Mouse (Mus musculus) stomach, postnatal 0 days (tissue): ENCODE measurements around the gene Naa40. TPM values are rescaled to one million over a fixed set of nuclear protein-coding genes. Genes with fewer than 3 reads are reported as not detected.

Experiments
- ATAC-seq: fragments of 200-750 bp; cut with Nextera tagmentation; 2 replicates; pipeline ENCODE4 v1.8.0; 2017; ENCODE audit not compliant: low FRiP score, low TSS enrichment
- DNase-seq: peaks from one replicate; pipeline ENCODE4 v3.0.0-alpha.2; 2016; ENCODE audit warnings: low spot score
- H3K27ac ChIP-seq: fragments of 300-500 bp; sonication (generic); replicated peaks from 2 replicates; pipeline ENCODE4 v1.5.1; 2014; ENCODE audit warnings: mild to moderate bottlenecking, control low read depth
- H3K27me3 ChIP-seq: fragments of 300-500 bp; sonication (generic); 2 replicates; pipeline ENCODE4 v1.6.1; 2014; ENCODE audit warnings: low read length; ENCODE audit not compliant: control insufficient read depth, insufficient read depth
- H3K36me3 ChIP-seq: fragments of 300-500 bp; sonication (generic); 2 replicates; pipeline ENCODE4 v1.6.1; 2014; ENCODE audit warnings: low read length, mixed read lengths; ENCODE audit not compliant: control insufficient read depth, insufficient read depth
- H3K4me1 ChIP-seq: fragments of 300-500 bp; sonication (generic); replicated peaks from 2 replicates; pipeline ENCODE4 v1.6.1; 2014; ENCODE audit warnings: antibody characterized with exemption; ENCODE audit not compliant: control insufficient read depth, insufficient read depth
- H3K4me2 ChIP-seq: fragments of 300-500 bp; sonication (generic); replicated peaks from 2 replicates; pipeline ENCODE4 v1.6.1; 2014; ENCODE audit warnings: low read depth, mild to moderate bottlenecking, control low read depth, moderate library complexity
- H3K4me3 ChIP-seq: fragments of 300-500 bp; sonication (generic); 2 replicates; pipeline ENCODE4 v1.5.1; 2014; ENCODE audit warnings: low read depth, low read length, control low read depth
- H3K9ac ChIP-seq: fragments of 300-500 bp; sonication (generic); 2 replicates; pipeline ENCODE4 v1.6.1; 2014; ENCODE audit warnings: mild to moderate bottlenecking, low read length, control low read depth, mixed read lengths
- H3K9me3 ChIP-seq: fragments of 300-500 bp; sonication (generic); 2 replicates; pipeline ENCODE4 v1.6.1; 2016; ENCODE audit warnings: low read length; ENCODE audit not compliant: control insufficient read depth
- CTCF ChIP-seq: IDR thresholded peaks from 2 replicates; pipeline ENCODE4 v1.5.1; 2016; ENCODE audit warnings: antibody characterized with exemption, low read depth, mild to moderate bottlenecking, moderate library complexity
- EP300 ChIP-seq: optimal IDR thresholded peaks from 2 replicates; pipeline ENCODE3; 2016; ENCODE audit warnings: antibody characterized with exemption
- WGBS: fragments of 180-500 bp; shearing (Covaris S2); extraction: QIAGEN DNeasy Blood & Tissue Kit; methylation state at CpG from one replicate; pipeline ENCODE4 v1.1.7; 2014; 5-methylcytosine and 5-hydroxymethylcytosine counted together
- polyA plus RNA-seq: library from polyadenylated mRNA; unstranded; fragments of >200 nt; fragmentation: Nextera tagmentation; extraction: Ambion mirVana; gene quantifications from 2 replicates; pipeline ENCODE4 v1.2.1, GENCODE M21; 2015

The Naa40 gene
- polyA plus RNA-seq, 1 experiment from 2014 or later = 20.1 TPM

GRCm38 (mm10) chr19:7262592-7262991, 21.6 kb upstream of the Naa40 start:
- DNase-seq = no peak
- 88% methylated on average over 1 of the region's 1 CpGs for WGBS
- no peaks in the 10 kb centered on the region for H3K36me3 ChIP-seq
- no peak overlapping the region for H3K4me3 ChIP-seq
- no peaks in the 10 kb centered on the region for H3K27me3 ChIP-seq
- H3K4me1 ChIP-seq = peaks cover 17% of the 10 kb centered on the region
- no peak for ATAC-seq
- no peak for TF ChIP-seq EP300
- no peaks in the 10 kb centered on the region for H3K9me3 ChIP-seq
- no peak overlapping the region for H3K27ac ChIP-seq
- no peak overlapping the region for H3K9ac ChIP-seq
- no peak overlapping the region for H3K4me2 ChIP-seq

- DNase-seq = no peak
- no peaks in the 10 kb centered on the region for H3K9me3 ChIP-seq
These were observed 21.0 kb upstream of the Naa40 start for GRCm38 (mm10) chr19:7261964-7262363.

GRCm38 (mm10) chr19:7261476-7261875, 20.5 kb upstream of the Naa40 start:
- Histone ChIP-seq H3K4me1 (peaks cover 9% of the 10 kb centered on the region; the same call in 1 of the 2 replicates), H3K9ac (no peak overlapping the region), H3K36me3 (no peaks in the 10 kb centered on the region), H3K4me2 (no peak overlapping the region), H3K27ac (no peak overlapping the region), H3K27me3 (no peaks in the 10 kb centered on the region), H3K9me3 (no peaks in the 10 kb centered on the region), H3K4me3 (no peak overlapping the region)
- no peak for TF ChIP-seq CTCF
- TF ChIP-seq EP300 = no peak
- ATAC-seq = no peak
- WGBS = 92% methylated on average over 1 of the region's 1 CpGs
- DNase-seq = no peak

More at GRCm38 (mm10) chr19:7261964-7262363, 21.0 kb upstream of the Naa40 start:
- H3K4me2 ChIP-seq = no peak overlapping the region
- no peak overlapping the region for H3K9ac ChIP-seq
- peaks cover 12% of the 10 kb centered on the region for H3K4me1 ChIP-seq
- H3K27me3 ChIP-seq = no peaks in the 10 kb centered on the region
- TF ChIP-seq EP300 (no peak), CTCF (no peak)
- WGBS = 94% methylated on average over 3 of the region's 3 CpGs
- no peak for ATAC-seq
- no peak overlapping the region for H3K27ac ChIP-seq
- no peaks in the 10 kb centered on the region for H3K36me3 ChIP-seq
- no peak overlapping the region for H3K4me3 ChIP-seq

DNA sequence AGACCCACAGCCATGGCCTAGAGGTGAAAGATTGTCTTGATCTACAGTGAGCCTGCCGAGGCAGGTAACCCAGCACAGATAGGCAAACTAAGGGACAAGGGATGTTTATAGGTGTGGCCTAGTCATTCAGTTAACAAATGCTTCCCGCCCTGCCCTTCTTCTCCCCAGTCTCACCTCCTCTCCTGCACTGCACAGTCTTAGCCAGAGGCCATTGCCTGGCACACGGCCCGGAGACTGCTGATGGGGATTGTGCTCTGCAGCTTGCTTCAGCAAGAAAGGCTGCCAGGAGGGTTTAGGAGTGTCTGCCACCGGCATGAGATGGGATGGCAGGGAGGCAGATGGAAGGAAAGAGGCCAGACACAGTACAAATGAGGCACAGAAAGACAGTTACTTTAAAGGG, 16.9 kb upstream of the Naa40 start:
- no peak overlapping the region for H3K27ac ChIP-seq
- 68% methylated on average over 5 of the region's 5 CpGs for WGBS
- ATAC-seq (0 out of 2 replicates have a peak, but pooled peaks have one; percentile 43), DNase-seq (no peak)
- TF ChIP-seq EP300 (no peak), CTCF (no peak)
- H3K9ac ChIP-seq = no peak overlapping the region
- no peak overlapping the region for H3K4me3 ChIP-seq
- no peaks in the 10 kb centered on the region for H3K4me1 ChIP-seq
- no peaks in the 10 kb centered on the region for H3K36me3 ChIP-seq
- no peaks in the 10 kb centered on the region for H3K9me3 ChIP-seq
- no peaks in the 10 kb centered on the region for H3K27me3 ChIP-seq
- no peak overlapping the region for H3K4me2 ChIP-seq

GRCm38 (mm10) chr19:7246021-7246420, 5.0 kb upstream of the Naa40 start:
- H3K27me3 ChIP-seq = no peaks in the 10 kb centered on the region
- H3K9me3 ChIP-seq = no peaks in the 10 kb centered on the region
- H3K36me3 ChIP-seq = no peaks in the 10 kb centered on the region
- peak; percentile 69 for DNase-seq
- H3K4me1 ChIP-seq = no peaks in the 10 kb centered on the region
- ATAC-seq = peak; percentile 87
- no peak overlapping the region for H3K9ac ChIP-seq
- H3K27ac ChIP-seq = no peak overlapping the region
- TF ChIP-seq CTCF = no peak
- no peak for TF ChIP-seq EP300
- 62% methylated on average over 3 of the region's 3 CpGs for WGBS
- no peak overlapping the region for H3K4me2 ChIP-seq
- H3K4me3 ChIP-seq = no peak overlapping the region

DNA sequence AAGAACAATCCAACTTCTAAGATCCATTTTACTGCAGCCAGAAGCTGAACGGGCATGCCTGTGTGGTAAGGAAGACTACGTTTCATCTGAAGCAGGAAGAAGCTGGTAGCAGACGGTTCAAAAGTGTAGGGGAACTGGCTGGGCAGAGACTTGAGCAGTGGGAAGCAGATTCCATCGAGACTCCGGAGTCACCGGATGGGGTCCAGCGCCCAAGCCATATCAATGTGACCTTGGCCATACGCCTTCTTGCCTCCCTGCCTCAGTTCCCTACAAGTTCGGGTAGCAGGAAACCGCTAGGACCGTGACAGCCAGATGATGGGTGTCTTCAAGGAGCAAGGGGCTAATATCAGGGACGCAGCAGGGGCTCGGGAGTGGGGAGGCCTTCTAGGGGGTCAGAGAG, 692 bp downstream of the Naa40 start:
- Histone ChIP-seq H3K9me3 (no peaks in the 10 kb centered on the region), H3K27me3 (no peaks in the 10 kb centered on the region), H3K4me1 (peaks cover 5% of the 10 kb centered on the region), H3K27ac (peak overlapping the region; percentile 82; the same call in 1 of the 2 replicates), H3K4me2 (peak overlapping the region; percentile 97), H3K4me3 (peak overlapping the region; percentile 74), H3K9ac (peak overlapping the region; percentile 78), H3K36me3 (no peaks in the 10 kb centered on the region)
- DNase-seq (no peak), ATAC-seq (0 out of 2 replicates have a peak, but pooled peaks have one; percentile 1)
- TF ChIP-seq CTCF (no peak), EP300 (no peak)
- under 1% methylated on average over 13 of the region's 13 CpGs for WGBS
